Mouse (Mus musculus) cortical plate, adult 2 months (tissue): ENCODE results near the gene Olfr1133. TPM values are rescaled to one million over a fixed set of nuclear protein-coding genes. Genes with fewer than 3 reads are reported as not detected.
"Not testable (repeated sequence)": the region's sequence is repeated elsewhere in the genome, so short reads cannot be mapped to it uniquely, and the experiment has no call there.

ENCODE experiments used
- H3K27ac ChIP-seq: fragments of 200-500 bp; 2 replicates; pipeline ENCODE4 v1.5.1; 2012; ENCODE audit warnings: low read length, control low read depth, inconsistent platforms; ENCODE audit not compliant: insufficient read depth
- H3K4me1 ChIP-seq: fragments of 200-500 bp; 2 replicates; pipeline ENCODE4 v1.6.1; 2011; ENCODE audit warnings: low read length; ENCODE audit not compliant: control insufficient read depth, insufficient read depth
- H3K4me3 ChIP-seq: fragments of 200-500 bp; 2 replicates; pipeline ENCODE4 v1.5.1; 2011; ENCODE audit warnings: mild to moderate bottlenecking, low read length, control low read depth; ENCODE audit not compliant: insufficient read depth
- CTCF ChIP-seq: fragments of 200-500 bp; IDR thresholded peaks from 2 replicates; pipeline ENCODE4 v1.5.1; 2011; ENCODE audit warnings: mild to moderate bottlenecking, control low read depth, low read length; ENCODE audit not compliant: insufficient read depth; ENCODE audit errors: extremely low read depth
- POLR2A ChIP-seq: fragments of 200-500 bp; IDR thresholded peaks from 2 replicates; pipeline ENCODE4 v1.6.1; 2011; ENCODE audit warnings: mild to moderate bottlenecking, low read length, control low read depth; ENCODE audit not compliant: insufficient read depth; ENCODE audit errors: extremely low read depth
- polyA plus RNA-seq: library from polyadenylated mRNA; depleted of rRNA; stranded (reverse); fragments of >200 nt; gene quantifications from 2 replicates; pipeline ENCODE4 v1.2.3, GENCODE M21; 2012; rRNA removed

Gene Olfr1133
- polyA plus RNA-seq = not detected in 2 replicates

DNA sequence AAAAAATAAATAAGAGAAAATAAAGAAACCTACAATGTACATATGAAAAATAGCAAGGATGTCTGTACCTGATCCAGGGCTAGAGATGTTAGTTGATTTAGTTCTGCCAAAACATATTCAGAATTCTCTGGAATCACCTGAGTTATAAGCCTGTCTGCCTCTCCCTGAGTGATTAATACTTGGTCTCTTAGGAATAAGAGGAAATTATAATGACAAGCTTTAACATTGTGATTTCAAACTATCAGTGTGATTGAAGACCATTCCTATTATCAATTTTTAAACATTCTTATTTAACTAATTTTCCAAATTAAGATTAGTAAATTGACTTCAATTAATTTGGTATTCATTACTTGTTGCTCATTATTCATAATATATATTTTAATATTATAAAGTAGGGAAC, at the start of gene Olfr1133:
Gene Olfr1133, minus strand, starts transcription at position 101 of the 400 bp plus-strand sequence.
- H3K4me3 ChIP-seq = no peak within 1 kb of the TSS
- H3K27ac ChIP-seq = no peak within 1 kb of the TSS
- TF ChIP-seq CTCF = no peak
- TF ChIP-seq POLR2A = no peak

GRCm38 (mm10) chr2:87693847-87694246, 46.7 kb upstream of the Olfr1133 start, which contains the start of gene Olfr1136:
Olfr1136 (minus strand) TSS chr2:87693947.
- Histone ChIP-seq H3K27ac (no peak within 1 kb of the TSS), H3K4me3 (no peak within 1 kb of the TSS), H3K4me1 (no peaks in the 10 kb centered on the region)
- TF ChIP-seq CTCF = no peak
- no peak for TF ChIP-seq POLR2A

More for the DNA sequence above, at the start of gene Olfr1133:
- H3K4me1 ChIP-seq = no peaks in the 10 kb centered on the region; the same call in 1 of the 2 replicates

GRCm38 (mm10) chr2:87673564-87673963, 26.4 kb upstream of the Olfr1133 start, which contains the start of gene Olfr1135:
Olfr1135 (minus strand) TSS chr2:87673664.
- TF ChIP-seq CTCF = no peak
- TF ChIP-seq POLR2A = no peak
- Histone ChIP-seq H3K4me3 (no peak within 1 kb of the TSS), H3K4me1 (no peaks in the 10 kb centered on the region), H3K27ac (no peak within 1 kb of the TSS)

DNA sequence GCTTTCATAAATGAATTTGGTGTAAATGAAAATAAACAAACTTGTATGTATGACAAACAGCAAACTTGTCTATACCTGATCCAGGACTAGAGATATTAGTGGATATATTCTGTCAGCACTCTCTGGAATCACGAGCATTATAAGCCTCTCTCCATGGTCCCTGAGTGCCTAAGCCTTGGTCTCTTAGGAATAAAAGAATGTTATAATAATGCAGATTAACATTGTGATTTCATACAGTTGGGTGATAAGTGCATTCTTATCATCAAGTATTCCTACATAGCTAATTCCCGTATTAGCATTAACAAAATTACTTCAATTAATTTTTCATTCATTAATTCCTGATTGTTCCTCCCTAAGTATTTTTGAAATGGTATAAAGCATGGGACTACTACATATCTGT, 11.2 kb upstream of the Olfr1133 start, which contains the start of gene Olfr1134:
Gene Olfr1134, minus strand, starts transcription at position 101 of the 400 bp plus-strand sequence.
- H3K4me1 ChIP-seq = no peaks in the 10 kb centered on the region
- H3K4me3 ChIP-seq = no peak within 1 kb of the TSS
- no peak within 1 kb of the TSS for H3K27ac ChIP-seq
- no peak for TF ChIP-seq CTCF
- TF ChIP-seq POLR2A = no peak

DNA sequence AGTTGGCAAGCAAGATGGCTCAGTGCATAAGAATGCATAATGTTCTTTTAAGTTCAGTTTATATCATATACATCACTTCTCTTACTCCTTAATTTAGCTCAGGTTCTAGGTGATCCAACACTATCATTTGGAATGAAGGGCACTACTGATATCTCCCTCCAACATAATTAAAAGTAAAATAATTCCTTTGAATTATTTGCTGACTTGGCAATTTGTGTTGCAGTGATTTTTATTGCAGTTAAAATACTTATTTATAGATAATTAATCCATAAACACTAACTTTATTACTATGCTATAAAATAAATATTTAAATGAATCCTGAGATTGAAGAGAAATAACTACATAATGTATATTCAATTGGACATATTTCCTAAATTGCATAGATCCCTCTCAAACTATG, 4.7 kb downstream of the Olfr1133 start:
- H3K4me3 ChIP-seq = no peak overlapping the region
- H3K4me1 ChIP-seq = no peaks in the 10 kb centered on the region; the same call in 1 of the 2 replicates
- no peak overlapping the region for H3K27ac ChIP-seq
- TF ChIP-seq CTCF (no peak), POLR2A (no peak)

GRCm38 (mm10) chr2:87637435-87637834, 9.7 kb downstream of the Olfr1133 start, which contains the start of gene Olfr1132:
Olfr1132 (minus strand) TSS chr2:87637535.
- H3K4me3 ChIP-seq = no peak within 1 kb of the TSS
- no peak within 1 kb of the TSS for H3K27ac ChIP-seq
- no peaks in the 10 kb centered on the region for H3K4me1 ChIP-seq
- TF ChIP-seq POLR2A (no peak), CTCF (no peak)

GRCm38 (mm10) chr2:87626804-87627203, 20.4 kb downstream of the Olfr1133 start, which contains the start of gene Olfr1131:
Olfr1131 (plus strand) TSS chr2:87627104.
- TF ChIP-seq CTCF (no peak), POLR2A (no peak)
- no peaks in the 10 kb centered on the region for H3K4me1 ChIP-seq
- H3K4me3 ChIP-seq = no peak within 1 kb of the TSS
- no peak within 1 kb of the TSS for H3K27ac ChIP-seq

DNA sequence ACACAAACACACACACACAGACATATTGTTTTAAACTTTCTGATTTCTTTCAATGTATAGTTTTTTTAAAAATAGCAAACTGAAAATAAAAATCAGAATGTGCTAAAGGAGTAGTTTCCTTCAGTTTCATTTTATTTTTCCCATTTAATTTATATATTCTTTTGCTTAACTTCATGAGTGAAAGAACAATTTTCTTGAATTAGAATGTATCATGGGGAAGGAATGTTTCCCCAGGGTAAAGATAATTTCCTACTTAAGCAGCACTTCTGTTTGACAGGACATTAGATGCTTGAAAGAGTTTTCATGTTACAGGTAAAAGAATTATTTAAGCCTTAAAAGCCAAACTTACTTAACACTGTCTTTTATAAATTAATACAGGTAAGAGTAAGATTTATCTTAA, 41.3 kb downstream of the Olfr1133 start, which contains the start of gene Olfr1130:
Gene Olfr1130, plus strand, starts transcription at position 301 of the 400 bp plus-strand sequence.
- H3K27ac ChIP-seq, H3K4me1 ChIP-seq, H3K4me3 ChIP-seq: not testable (repeated sequence)

Other genes with a start within 250 kb of the Olfr1133 start
- not detected in 2 replicates for gene Olfr1123, start 230.7 kb downstream of the Olfr1133 start, polyA plus RNA-seq
- not detected in 2 replicates for gene Olfr1124, start 217.1 kb downstream of the Olfr1133 start, polyA plus RNA-seq
- gene Olfr1126, start 193.4 kb downstream of the Olfr1133 start, polyA plus RNA-seq = not detected in 2 replicates
- not detected in 2 replicates for gene Pramel7, start 150.3 kb downstream of the Olfr1133 start, polyA plus RNA-seq
- not detected in 2 replicates for gene Pramel6, start 140.8 kb downstream of the Olfr1133 start, polyA plus RNA-seq
- not detected in 2 replicates for gene Olfr153, start 115.6 kb downstream of the Olfr1133 start, polyA plus RNA-seq
- gene Olfr1128, start 101.8 kb downstream of the Olfr1133 start, polyA plus RNA-seq = not detected in 2 replicates
- not detected in 2 replicates for gene Olfr1129, start 73.5 kb downstream of the Olfr1133 start, polyA plus RNA-seq
- not detected in 2 replicates for gene Olfr1130, start 41.2 kb downstream of the Olfr1133 start, polyA plus RNA-seq
- not detected in 2 replicates for gene Olfr1131, start 20.3 kb downstream of the Olfr1133 start, polyA plus RNA-seq
- not detected in 2 replicates for gene Olfr1132, start 9.8 kb downstream of the Olfr1133 start, polyA plus RNA-seq
- gene Olfr1134, start 11.1 kb upstream of the Olfr1133 start, polyA plus RNA-seq = not detected in 2 replicates
- gene Olfr1135, start 26.3 kb upstream of the Olfr1133 start, polyA plus RNA-seq = not detected in 2 replicates
- not detected in 2 replicates for gene Olfr1136, start 46.6 kb upstream of the Olfr1133 start, polyA plus RNA-seq
- gene Olfr1137, start 65.8 kb upstream of the Olfr1133 start, polyA plus RNA-seq = not detected in 2 replicates
- gene Olfr1138, start 92.6 kb upstream of the Olfr1133 start, polyA plus RNA-seq = not detected in 2 replicates
- gene Olfr1140, start 96.4 kb upstream of the Olfr1133 start, polyA plus RNA-seq = not detected in 2 replicates
- gene Olfr1141, start 106.6 kb upstream of the Olfr1133 start, polyA plus RNA-seq = not detected in 2 replicates
- not detected in 2 replicates for gene Olfr152, start 132.1 kb upstream of the Olfr1133 start, polyA plus RNA-seq
- gene Olfr1143, start 153.2 kb upstream of the Olfr1133 start, polyA plus RNA-seq = not detected in 2 replicates
- not detected in 2 replicates for gene Olfr1145, start 162.4 kb upstream of the Olfr1133 start, polyA plus RNA-seq
- gene Olfr1148, start 183.2 kb upstream of the Olfr1133 start, polyA plus RNA-seq = not detected in 2 replicates
- gene Olfr1150-ps1, start 196.6 kb upstream of the Olfr1133 start, polyA plus RNA-seq = not detected in 2 replicates
- not detected in 2 replicates for gene Olfr1151, start 208.5 kb upstream of the Olfr1133 start, polyA plus RNA-seq
- gene Olfr1152, start 219.1 kb upstream of the Olfr1133 start, polyA plus RNA-seq = not detected in 2 replicates
- gene Olfr1153, start 247.6 kb upstream of the Olfr1133 start, polyA plus RNA-seq = not detected in 2 replicates